Mouse (Mus musculus) hindbrain, embryonic 14.5 days (tissue): ENCODE measurements at regions not wholly inside any gene's neighbourhood (a gene's known extent, or its start where the extent isn't known, plus 50 kb on each side); places are given as distances from the start of the nearest gene placed in this dataset.
A peak's percentile ranks its signal among the peaks of the same experiment; 100 is the strongest.

Experiments
- ATAC-seq: fragments of 200-750 bp; cut with Nextera tagmentation; 2 replicates; pipeline ENCODE4 v1.8.0; 2017; ENCODE audit warnings: moderate number of reproducible peaks, mild to moderate bottlenecking, moderate TSS enrichment, moderate library complexity; ENCODE audit not compliant: low FRiP score
- DNase-seq: peaks from one replicate; pipeline ENCODE4 v3.0.0-alpha.2; 2015; ENCODE audit warnings: low spot score
- H3K27ac ChIP-seq: fragments of 300-500 bp; sonication (generic); 2 replicates; pipeline ENCODE4 v1.5.1; 2014; ENCODE audit warnings: mild to moderate bottlenecking, moderate library complexity
- H3K27me3 ChIP-seq: fragments of 300-500 bp; sonication (generic); 2 replicates; pipeline ENCODE4 v1.6.1; 2014; ENCODE audit warnings: mild to moderate bottlenecking, low read length, mixed read lengths; ENCODE audit not compliant: control insufficient read depth, insufficient read depth
- H3K36me3 ChIP-seq: fragments of 300-500 bp; sonication (generic); replicated peaks from 2 replicates; pipeline ENCODE4 v1.6.1; 2014; ENCODE audit not compliant: control insufficient read depth, insufficient read depth
- H3K4me1 ChIP-seq: fragments of 300-500 bp; sonication (generic); replicated peaks from 2 replicates; pipeline ENCODE4 v1.6.1; 2014; ENCODE audit warnings: antibody characterized with exemption, low read length, mixed read lengths; ENCODE audit not compliant: control insufficient read depth, insufficient read depth
- H3K4me2 ChIP-seq: fragments of 300-500 bp; sonication (generic); replicated peaks from 2 replicates; pipeline ENCODE4 v1.6.1; 2014; ENCODE audit warnings: mild to moderate bottlenecking, moderate library complexity
- H3K4me3 ChIP-seq: fragments of 300-500 bp; sonication (generic); replicated peaks from 2 replicates; pipeline ENCODE4 v1.5.1; 2014; ENCODE audit warnings: mild to moderate bottlenecking, low read length
- H3K9ac ChIP-seq: fragments of 300-500 bp; sonication (generic); 2 replicates; pipeline ENCODE4 v1.6.1; 2014
- H3K9me3 ChIP-seq: fragments of 300-500 bp; sonication (generic); 2 replicates; pipeline ENCODE4 v1.6.1; 2016; ENCODE audit warnings: low read length; ENCODE audit not compliant: control insufficient read depth
- whole genome bisulfite sequencing: fragments of 180-500 bp; shearing (Covaris S2); extraction: QIAGEN DNeasy Blood & Tissue Kit; methylation state at CpG from one replicate; pipeline ENCODE4 v1.1.7; 2014; 5-methylcytosine and 5-hydroxymethylcytosine counted together

DNA sequence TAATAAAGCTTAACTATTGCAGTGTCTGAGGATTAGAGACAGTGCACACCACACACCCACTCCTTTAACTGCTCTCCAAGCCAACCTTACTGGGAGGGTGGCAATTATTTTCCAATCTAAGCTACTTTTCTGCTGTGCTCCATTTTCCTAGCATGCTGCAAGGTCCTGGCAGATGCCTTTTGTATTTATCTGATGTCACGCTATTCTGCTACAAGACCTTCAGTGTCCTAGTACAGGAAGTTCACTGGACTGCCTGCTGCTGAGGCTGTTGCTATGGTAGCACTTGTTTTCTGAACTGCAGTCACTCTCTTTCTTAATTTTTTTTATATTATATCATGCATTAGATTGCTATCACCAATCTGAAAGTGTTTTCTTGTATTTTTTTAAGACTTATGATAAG is 319.7 kb upstream of the Itga1 start:
- ATAC-seq (peak; percentile 40), DNase-seq (no peak)
- 19% methylated on average over 1 of the region's 1 CpGs for WGBS
- no peak overlapping the region for H3K4me3 ChIP-seq
- H3K27ac ChIP-seq = no peak overlapping the region
- no peak overlapping the region for H3K4me2 ChIP-seq
- no peaks in the 10 kb centered on the region for H3K9me3 ChIP-seq
- H3K4me1 ChIP-seq = no peaks in the 10 kb centered on the region
- H3K36me3 ChIP-seq = no peaks in the 10 kb centered on the region
- H3K9ac ChIP-seq = no peak overlapping the region
- no peaks in the 10 kb centered on the region for H3K27me3 ChIP-seq

DNA sequence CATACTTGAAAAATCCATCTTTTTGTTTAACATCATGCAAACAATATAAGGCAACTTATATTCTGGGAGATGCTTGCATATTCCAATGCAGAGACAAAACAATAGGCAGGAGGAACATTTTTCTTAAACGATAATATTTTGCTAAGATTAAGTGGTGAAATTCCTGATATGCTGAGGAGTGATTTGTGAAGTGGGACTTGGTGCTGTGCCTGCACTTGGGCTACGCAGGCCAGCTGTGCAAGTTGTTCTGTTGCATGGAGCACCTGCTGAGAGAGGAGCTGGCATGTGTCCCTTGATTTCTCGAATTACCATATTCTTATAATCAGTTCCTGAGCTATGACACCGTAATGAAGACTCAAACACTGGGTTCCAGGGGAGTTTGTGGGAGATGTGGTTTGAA is 316.1 kb upstream of the Itga1 start:
- no peaks in the 10 kb centered on the region for H3K4me1 ChIP-seq
- no peak overlapping the region for H3K4me2 ChIP-seq
- WGBS = 56% methylated on average over 4 of the region's 4 CpGs
- H3K9me3 ChIP-seq = no peaks in the 10 kb centered on the region
- ATAC-seq = peak; percentile 51; the same call in 1 of the 2 replicates
- no peak overlapping the region for H3K9ac ChIP-seq
- DNase-seq = no peak
- no peak overlapping the region for H3K4me3 ChIP-seq
- no peaks in the 10 kb centered on the region for H3K36me3 ChIP-seq
- no peaks in the 10 kb centered on the region for H3K27me3 ChIP-seq
- no peak overlapping the region for H3K27ac ChIP-seq

DNA sequence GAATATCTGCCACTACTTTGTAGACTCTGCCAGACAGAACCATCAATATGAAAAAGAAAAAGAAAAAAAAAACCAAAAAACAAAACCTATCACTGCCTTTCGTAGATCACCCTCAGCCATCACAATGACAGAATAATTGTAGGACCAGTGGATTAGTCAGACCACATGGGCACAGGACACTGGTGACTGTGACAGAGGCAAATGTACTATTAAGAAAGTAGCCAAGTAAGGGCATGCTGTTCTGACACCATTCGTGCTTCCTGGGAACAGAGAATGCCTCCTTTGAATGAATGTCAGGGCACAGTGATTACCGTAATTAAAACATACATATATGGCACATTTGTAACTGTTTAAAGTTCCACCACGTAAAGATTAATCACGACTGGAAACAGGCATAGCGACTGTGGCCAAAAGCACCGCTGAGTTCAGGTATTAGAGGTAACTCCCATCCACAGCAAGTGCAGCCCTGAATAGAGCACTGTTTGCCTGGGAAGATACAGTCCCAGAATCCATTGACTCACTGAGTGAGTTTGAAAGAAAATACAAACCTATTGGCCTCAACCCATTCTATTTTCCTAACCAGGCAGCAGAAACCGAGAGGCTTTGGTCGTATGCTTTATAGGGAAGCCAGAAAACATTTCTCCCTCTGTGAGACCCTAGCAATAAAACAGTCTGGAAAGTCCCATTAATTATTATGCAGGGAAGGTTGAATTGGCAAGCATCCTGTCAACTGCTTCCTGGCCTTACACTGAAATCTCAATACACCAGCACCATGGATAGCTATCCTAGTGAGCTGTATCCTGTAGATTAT is 312.2 kb upstream of the Itga1 start:
- Histone ChIP-seq H3K4me2 (no peak overlapping the region), H3K27ac (no peak overlapping the region), H3K9me3 (no peaks in the 10 kb centered on the region), H3K27me3 (no peaks in the 10 kb centered on the region), H3K4me1 (no peaks in the 10 kb centered on the region), H3K9ac (no peak overlapping the region), H3K4me3 (no peak overlapping the region), H3K36me3 (no peaks in the 10 kb centered on the region)
- no peak for ATAC-seq
- 62% methylated on average over 9 of the region's 9 CpGs for WGBS
- no peak for DNase-seq

DNA sequence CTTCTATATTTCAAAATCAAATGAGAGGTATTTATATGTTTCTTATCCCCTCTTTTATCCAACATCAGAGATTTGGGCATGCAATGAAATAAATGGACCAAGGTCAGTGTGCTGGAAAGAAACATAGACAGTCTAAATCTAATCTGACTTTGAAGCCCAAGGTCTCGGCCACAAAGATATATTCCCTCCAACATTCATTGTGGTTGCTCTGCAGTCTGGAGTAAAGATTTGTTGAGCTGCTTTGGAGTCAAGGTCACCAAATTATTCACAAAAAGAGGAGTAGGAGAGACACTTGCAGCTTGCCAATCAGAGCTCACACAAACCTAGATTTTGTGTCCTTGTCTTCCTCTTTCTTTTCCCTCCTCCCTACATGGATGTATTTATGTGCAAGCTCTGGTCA is 304.2 kb upstream of the Itga1 start:
- WGBS = 88% methylated on average over 1 of the region's 1 CpGs
- Histone ChIP-seq H3K4me2 (no peak overlapping the region), H3K27me3 (no peaks in the 10 kb centered on the region), H3K9me3 (no peaks in the 10 kb centered on the region), H3K4me1 (no peaks in the 10 kb centered on the region), H3K27ac (no peak overlapping the region), H3K4me3 (no peak overlapping the region), H3K36me3 (no peaks in the 10 kb centered on the region), H3K9ac (no peak overlapping the region)
- DNase-seq (no peak), ATAC-seq (no peak)

DNA sequence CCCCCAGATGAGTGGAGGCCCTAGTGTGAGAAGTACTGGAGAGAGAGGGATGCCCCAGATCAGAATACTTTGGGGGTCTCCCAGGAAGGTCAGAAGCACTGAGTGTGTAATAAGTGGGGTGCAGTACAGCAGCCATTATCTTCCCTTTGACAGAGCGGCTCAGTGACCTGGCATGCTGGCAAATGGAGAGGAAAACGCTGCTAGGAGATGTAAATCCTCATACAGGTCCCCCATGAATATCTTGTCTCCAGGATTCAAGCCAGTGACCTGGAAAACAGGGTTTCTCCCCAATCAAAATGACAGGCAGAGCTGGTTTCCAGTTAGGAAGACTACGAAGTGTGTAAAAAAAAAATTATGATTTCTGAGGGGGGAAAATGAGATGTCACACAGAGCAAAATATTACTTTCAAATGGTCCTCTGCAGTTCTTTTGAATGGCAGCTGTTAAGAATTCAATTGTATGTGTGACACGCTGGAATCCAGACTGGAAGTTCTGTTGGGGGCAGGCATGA is 299.0 kb upstream of the Itga1 start:
- DNase-seq = no peak
- Histone ChIP-seq H3K27ac (no peak overlapping the region), H3K4me2 (no peak overlapping the region), H3K27me3 (no peaks in the 10 kb centered on the region), H3K4me1 (no peaks in the 10 kb centered on the region), H3K9me3 (no peaks in the 10 kb centered on the region), H3K4me3 (no peak overlapping the region), H3K36me3 (no peaks in the 10 kb centered on the region), H3K9ac (no peak overlapping the region)
- no peak for ATAC-seq
- 41% methylated on average over 4 of the region's 4 CpGs for WGBS

DNA sequence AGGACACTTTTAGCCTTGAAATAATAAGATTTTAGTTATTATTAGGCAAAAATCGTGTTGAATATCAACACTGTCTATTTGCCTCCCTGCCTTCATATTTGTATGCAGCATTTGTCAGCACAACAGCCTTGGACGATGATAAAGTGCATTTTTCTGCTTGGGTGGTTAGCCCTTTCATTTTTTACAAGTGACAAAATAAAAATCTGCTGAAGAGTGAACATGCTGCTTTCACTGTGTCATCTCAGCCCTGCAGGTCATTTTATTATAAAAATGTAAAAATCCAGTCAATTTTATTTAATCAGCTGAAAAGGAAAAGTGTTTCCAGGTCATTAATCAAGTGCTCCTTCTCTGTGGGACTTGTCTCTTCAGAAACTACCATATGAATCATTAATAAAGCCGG is 277.9 kb upstream of the Itga1 start:
- Histone ChIP-seq H3K9ac (no peak overlapping the region), H3K36me3 (no peaks in the 10 kb centered on the region), H3K27ac (no peak overlapping the region), H3K27me3 (no peaks in the 10 kb centered on the region), H3K4me2 (no peak overlapping the region), H3K4me3 (no peak overlapping the region), H3K4me1 (no peaks in the 10 kb centered on the region), H3K9me3 (no peaks in the 10 kb centered on the region)
- ATAC-seq (no peak), DNase-seq (no peak)
- 42% methylated on average over 3 of the region's 3 CpGs for WGBS

DNA sequence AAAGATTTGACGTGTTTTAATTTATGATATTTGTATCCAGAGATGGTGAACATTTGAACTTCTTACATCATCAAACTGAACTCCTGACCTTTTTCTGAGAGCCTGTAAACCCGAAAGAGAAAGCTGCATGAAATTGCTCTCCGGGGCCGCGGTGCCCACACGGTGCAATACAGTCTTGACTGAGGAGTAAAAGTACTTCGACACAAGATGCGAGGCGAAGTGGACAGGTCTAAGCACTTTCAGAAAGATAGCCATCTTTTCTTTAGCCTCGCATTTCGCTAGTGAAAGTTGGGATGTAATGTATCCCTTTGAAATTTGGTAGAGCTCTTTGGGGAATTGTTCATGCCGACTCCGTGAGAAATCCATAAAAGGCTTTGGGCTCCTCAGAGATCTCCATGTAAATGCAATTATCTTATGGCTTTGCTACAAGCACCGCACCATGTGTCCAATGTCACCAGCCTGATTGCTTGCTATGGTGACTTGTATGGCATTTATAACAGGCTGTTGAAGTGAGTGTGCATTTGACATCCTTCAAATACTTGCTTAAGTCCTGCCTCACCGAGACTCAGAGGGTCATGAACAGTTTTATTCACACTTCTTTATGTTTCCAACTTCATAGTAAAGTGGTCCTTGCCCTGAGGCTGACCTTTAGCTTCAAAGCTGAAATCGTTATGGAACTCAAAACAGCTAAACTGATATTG is 274.6 kb upstream of the Itga1 start:
- Histone ChIP-seq H3K4me1 (no peaks in the 10 kb centered on the region), H3K4me2 (no peak overlapping the region), H3K9ac (no peak overlapping the region), H3K36me3 (no peaks in the 10 kb centered on the region), H3K27ac (no peak overlapping the region), H3K4me3 (no peak overlapping the region), H3K9me3 (no peaks in the 10 kb centered on the region), H3K27me3 (no peaks in the 10 kb centered on the region)
- DNase-seq (no peak), ATAC-seq (no peak)
- 78% methylated on average over 16 of the region's 16 CpGs for WGBS

DNA sequence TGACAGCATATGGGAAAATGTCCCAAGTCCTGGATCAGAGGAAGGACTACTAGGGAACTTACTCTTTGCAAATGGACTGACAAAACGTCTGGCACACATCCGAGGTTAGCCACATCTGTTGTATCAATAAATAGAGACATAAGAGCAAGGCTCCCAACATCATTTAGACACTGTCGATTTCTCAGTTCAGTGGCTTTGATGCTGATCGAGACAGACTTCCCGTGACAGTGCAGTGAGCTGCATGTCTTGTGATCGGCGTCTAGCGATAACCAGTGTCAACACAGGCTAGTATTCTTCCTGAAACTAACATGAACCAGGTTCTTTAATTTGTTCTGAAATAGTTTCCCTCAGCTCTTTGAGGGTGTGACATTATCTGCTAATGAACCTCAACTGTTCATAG is 259.7 kb upstream of the Itga1 start:
- H3K27ac ChIP-seq = no peak overlapping the region
- no peak for ATAC-seq
- no peaks in the 10 kb centered on the region for H3K27me3 ChIP-seq
- no peaks in the 10 kb centered on the region for H3K9me3 ChIP-seq
- no peaks in the 10 kb centered on the region for H3K36me3 ChIP-seq
- no peak overlapping the region for H3K4me3 ChIP-seq
- no peak overlapping the region for H3K4me2 ChIP-seq
- 81% methylated on average over 8 of the region's 8 CpGs for WGBS
- H3K4me1 ChIP-seq = no peaks in the 10 kb centered on the region
- H3K9ac ChIP-seq = no peak overlapping the region
- DNase-seq = peak; percentile 22

DNA sequence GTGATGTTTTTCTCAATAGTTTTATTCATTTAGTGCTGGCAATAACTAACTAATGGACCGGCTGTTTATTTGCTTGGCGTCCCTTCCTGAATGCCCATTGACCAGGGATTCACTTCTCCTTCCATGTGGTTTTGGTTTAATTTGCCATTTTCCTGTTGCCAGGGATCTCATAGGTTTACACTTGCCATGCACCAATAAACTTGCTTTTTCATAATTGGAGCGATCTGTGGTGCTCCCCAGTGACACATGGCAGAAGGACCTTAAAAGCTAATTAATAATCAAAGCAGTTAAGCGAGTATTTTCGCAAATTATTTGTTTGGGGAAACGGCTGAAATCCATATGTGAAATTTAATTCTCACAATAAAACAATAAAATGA is 245.2 kb upstream of the Itga1 start:
- Histone ChIP-seq H3K4me1 (no peaks in the 10 kb centered on the region), H3K9me3 (no peaks in the 10 kb centered on the region), H3K27ac (peak overlapping the region; percentile 52), H3K4me2 (peak overlapping the region; percentile 32), H3K36me3 (no peaks in the 10 kb centered on the region), H3K9ac (peak overlapping the region; percentile 34; the same call in 1 of the 2 replicates), H3K27me3 (no peaks in the 10 kb centered on the region), H3K4me3 (peak overlapping the region; percentile 20)
- DNase-seq (no peak), ATAC-seq (peak; percentile 40; the same call in 1 of the 2 replicates)
- 62% methylated on average over 6 of the region's 6 CpGs for WGBS
